Mouse (Mus musculus): ENCODE data around the gene Syngr1.

Syngr1 gene

GRCm38 (mm10) chr15:80070095-80070644 lies 21.0 kb upstream of the Syngr1 start:
- no peak for DNase-seq (ENCODE audit: low spot score in 2 of 2)

- DNase-seq (ENCODE audit: low spot score in 2 of 2), result peak in 1 of 2 experiments; percentile 65
Measured at GRCm38 (mm10) chr15:80071951-80072437, 19.1 kb upstream of the Syngr1 start.

GRCm38 (mm10) chr15:80072579-80073255 lies 18.4 kb upstream of the Syngr1 start:
- no peak for DNase-seq (ENCODE audit: low spot score in 2 of 2)

- no peak for DNase-seq (ENCODE audit: low spot score in 2 of 2)
Measured at GRCm38 (mm10) chr15:80073256-80073621, 17.9 kb upstream of the Syngr1 start.

DNA sequence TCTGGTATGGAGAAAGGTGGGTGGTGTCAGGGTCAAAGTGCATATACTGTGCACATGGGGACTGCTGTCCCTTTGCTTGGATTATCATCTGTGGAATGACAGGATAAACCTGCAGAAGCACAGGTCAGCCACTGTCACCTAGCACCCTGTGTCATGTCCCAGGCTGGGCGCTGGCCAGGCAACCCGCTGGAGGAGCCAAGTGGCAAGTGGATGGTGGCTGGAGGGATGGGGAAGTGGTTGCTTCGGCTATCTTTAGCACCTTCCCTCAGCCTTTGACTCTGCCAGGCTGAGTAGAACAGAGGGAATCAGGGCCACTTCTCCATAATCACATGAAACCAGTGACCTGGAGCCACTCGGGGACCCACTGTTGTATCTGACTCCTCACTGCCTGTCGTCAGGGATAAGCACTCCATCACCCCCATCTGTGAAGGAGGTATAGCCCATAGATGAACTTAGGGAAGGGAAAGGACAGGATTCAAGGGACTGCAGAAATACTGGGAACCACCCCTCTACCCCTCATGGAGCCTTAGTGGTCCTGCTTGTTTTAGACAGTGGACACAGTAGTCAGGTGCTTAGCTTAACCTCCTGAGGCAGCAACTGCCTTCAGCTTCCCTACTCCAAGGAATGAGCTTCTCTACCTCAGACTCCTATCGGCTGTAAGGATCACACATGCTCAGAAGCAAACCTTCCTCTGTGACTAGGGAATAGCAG lies 16.3 kb upstream of the Syngr1 start:
- no peak for DNase-seq (ENCODE audit: low spot score in 2 of 2)

GRCm38 (mm10) chr15:80075374-80075694 lies 15.8 kb upstream of the Syngr1 start:
- DNase-seq (ENCODE audit: low spot score in 2 of 2), result no peak

- DNase-seq (ENCODE audit: low spot score in 2 of 2), result no peak
Measured at GRCm38 (mm10) chr15:80075733-80076337, 15.3 kb upstream of the Syngr1 start.

GRCm38 (mm10) chr15:80076338-80077136 lies 14.6 kb upstream of the Syngr1 start:
- DNase-seq (ENCODE audit: low spot score in 2 of 2), result peak; percentile 59 to 69

- DNase-seq (ENCODE audit: low spot score in 2 of 2), result no peak
Measured at GRCm38 (mm10) chr15:80078058-80078814, 12.9 kb upstream of the Syngr1 start.

DNA sequence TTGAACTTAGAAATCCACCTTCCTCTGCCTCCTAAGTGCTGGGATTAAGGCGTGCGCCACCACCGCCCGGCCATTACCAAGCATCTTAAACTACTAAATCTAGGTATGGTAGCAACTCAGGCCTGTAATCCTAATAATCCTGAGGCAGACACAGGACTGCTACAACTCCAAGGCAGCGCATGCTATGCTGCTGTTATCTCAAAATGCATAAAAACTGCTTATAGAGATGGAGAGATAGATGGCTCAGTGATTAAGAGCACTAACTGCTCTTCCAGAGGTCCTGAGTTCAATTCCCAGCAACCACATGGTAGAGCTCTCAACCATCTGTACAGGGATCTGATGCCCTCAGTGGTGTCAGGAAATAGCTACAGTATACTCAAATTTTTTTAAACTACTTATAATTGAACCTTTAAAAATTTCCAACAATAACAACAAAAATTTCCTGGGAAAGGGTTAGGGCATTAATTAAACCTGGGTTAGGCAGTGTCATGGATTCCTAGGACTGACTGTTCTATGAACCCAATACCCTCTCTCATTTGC lies 11.9 kb upstream of the Syngr1 start:
- no peak for DNase-seq (ENCODE audit: low spot score in 2 of 2)

DNA sequence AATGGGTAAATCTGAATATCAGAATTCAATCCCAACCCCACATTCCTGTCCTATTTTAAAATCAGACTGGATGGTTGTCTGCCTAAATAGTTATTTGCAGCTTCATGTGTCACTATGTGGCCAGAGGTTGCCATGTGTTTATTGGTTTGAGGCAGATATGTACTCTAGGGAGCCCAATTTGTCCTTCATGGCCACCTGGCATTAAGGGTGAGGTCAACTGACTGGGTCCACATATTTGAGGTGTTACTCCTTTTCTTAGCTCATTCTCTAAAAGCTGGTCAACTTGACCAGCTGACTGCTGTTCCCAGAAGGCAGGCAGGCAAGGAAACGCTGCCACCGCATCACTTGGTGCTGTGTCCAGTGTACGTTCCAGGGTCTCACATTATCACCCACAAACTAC lies 11.2 kb upstream of the Syngr1 start:
- no peak for DNase-seq (ENCODE audit: low spot score in 2 of 2)

- DNase-seq (ENCODE audit: low spot score in 2 of 2), result no peak
Measured at GRCm38 (mm10) chr15:80080711-80081615, 10.2 kb upstream of the Syngr1 start.

DNA sequence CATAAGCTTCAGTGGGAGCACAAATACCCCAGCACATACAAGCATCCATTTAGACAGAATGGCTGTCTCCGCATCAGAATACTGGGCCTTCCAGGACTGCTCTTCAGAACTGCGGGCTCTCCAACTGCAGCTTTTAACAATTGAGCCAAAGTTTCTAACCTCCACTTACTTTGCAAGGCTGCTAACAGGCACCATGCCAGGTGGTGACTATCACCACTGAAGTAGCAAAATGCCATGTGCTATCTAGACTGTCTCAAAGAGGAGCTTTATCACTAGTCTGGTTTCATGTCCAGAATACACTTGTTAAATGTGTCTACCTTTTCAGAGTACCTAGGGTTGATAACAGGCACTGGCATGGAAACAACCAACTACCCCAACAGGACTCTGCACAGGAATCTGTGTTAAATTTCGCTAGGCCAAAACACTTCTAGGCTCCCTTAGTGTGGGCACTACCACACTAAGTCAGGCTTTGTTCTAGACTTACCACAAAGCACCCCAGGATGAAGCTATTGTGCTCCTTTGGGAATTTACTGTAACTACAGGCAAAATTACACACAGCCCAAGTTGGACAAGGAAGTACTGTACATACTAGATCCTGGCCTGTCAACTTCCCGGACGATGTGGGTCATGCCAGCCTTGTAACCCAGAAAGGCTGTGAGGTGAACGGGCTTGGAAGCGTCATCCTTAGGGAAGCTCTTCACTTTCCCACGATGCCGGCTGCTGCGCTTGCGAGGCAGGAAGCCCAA lies 9.2 kb upstream of the Syngr1 start:
- DNase-seq (ENCODE audit: low spot score in 2 of 2), result no peak

- no peak for DNase-seq (ENCODE audit: low spot score in 2 of 2)
Measured at GRCm38 (mm10) chr15:80082661-80083275, 8.4 kb upstream of the Syngr1 start.

DNA sequence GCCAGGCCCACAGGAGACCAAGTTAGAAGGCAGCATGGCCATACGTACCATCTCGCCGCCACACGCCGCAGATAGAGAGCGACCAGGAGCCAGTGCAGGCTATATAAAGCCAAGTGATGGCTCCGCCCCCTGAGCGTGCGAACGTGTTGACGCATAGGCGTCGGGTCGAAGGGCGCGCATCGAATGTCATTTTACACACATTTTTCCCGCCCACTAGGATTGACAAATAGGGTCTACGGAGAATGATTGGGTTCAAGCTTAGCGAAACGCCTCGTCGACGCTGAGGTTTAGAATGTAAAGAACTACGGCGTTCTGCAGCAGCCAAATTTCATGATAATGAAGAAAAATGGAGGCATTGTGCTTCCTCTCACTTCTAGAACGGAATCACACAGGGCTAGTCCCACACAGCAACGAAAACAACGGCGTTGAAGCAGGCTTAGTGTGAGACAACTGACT lies 7.8 kb upstream of the Syngr1 start:
- peak; percentile 97 to 98 for DNase-seq (ENCODE audit: low spot score in 2 of 2)

GRCm38 (mm10) chr15:80083740-80084139 lies 7.4 kb upstream of the Syngr1 start:
- no peak for DNase-seq (ENCODE audit: low spot score in 2 of 2)

DNA sequence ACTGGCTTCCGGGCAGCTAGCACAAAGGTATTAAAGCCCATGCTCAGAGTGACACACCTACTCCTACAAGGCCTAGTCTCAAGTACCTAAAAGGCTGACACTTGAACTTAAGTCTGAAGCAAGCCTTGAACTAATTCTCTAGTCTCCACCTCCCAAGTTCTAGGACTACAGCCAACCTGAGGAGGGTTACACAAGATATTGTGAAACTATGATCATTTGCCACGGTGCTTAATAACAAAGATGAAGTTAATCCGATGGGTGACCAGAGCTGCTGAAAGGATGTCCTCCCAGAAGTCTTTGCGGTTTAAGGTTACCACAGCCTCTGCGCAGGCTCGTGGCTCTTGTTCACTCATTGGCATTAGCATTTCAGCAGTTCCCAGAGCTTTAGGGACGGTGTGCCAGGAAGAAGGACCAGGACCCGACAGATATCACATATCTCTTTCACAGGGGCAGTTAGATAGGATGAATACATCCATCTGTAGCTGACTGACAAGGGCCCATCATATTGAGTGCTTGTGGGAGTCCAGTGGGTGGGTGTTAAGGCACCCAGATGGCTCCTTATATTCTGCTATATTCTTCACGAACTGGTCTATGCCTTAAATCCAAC lies 3.6 kb upstream of the Syngr1 start:
- DNase-seq (ENCODE audit: low spot score in 2 of 2), result no peak

- DNase-seq (ENCODE audit: low spot score in 2 of 2), result peak; percentile 85 to 90
Measured at GRCm38 (mm10) chr15:80088637-80089036, 2.5 kb upstream of the Syngr1 start.

All from frontal cortex, postnatal 10 days (tissue).